Mouse (Mus musculus): ENCODE results near the gene Xiap. TPM values are rescaled to one million over a fixed set of nuclear protein-coding genes. Genes with fewer than 3 reads are reported as not detected.

Gene Xiap
- total RNA-seq, 2 experiments from 2014 or later, result 36.6 to 39.9 TPM

GRCm38 (mm10) chrX:42068201-42068874 lies 8.9 kb downstream of the Xiap start:
- intact Hi-C loops (cut with DNase I), result loop anchor here (5.0 kb wide), 2 partner anchors 36 to 79 kb away; partner anchors contain the start of gene Stag2
- DNase-seq, result peak; percentile 81 to 83

GRCm38 (mm10) chrX:42068875-42069257 lies 9.4 kb downstream of the Xiap start:
- intact Hi-C loops (cut with DNase I), result loop anchor here (5.0 kb wide), 2 partner anchors 37 to 78 kb away; partner anchors contain the start of gene Stag2
- no peak for DNase-seq

- intact Hi-C loops (cut with DNase I), result no loop called here
- no peak for DNase-seq
These were observed 28.3 kb downstream of the Xiap start for GRCm38 (mm10) chrX:42087731-42088130.

- DNase-seq, result no peak
- intact Hi-C loops (cut with DNase I), result no loop called here
These were observed 28.7 kb downstream of the Xiap start for GRCm38 (mm10) chrX:42088136-42088535.

- intact Hi-C loops (cut with DNase I), result no loop called here
- no peak for DNase-seq
These were observed 47.7 kb downstream of the Xiap start for GRCm38 (mm10) chrX:42107137-42107536.

GRCm38 (mm10) chrX:42110585-42110984 lies 51.1 kb downstream of the Xiap start:
- intact Hi-C loops (cut with DNase I), result no loop called here
- no peak for DNase-seq

- DNase-seq, result no peak
- intact Hi-C loops (cut with DNase I), result no loop called here
These were observed 60.1 kb downstream of the Xiap start for GRCm38 (mm10) chrX:42119442-42120048.

GRCm38 (mm10) chrX:42124963-42125697 lies 65.7 kb downstream of the Xiap start:
- no peak for DNase-seq
- intact Hi-C loops (cut with DNase I), result no loop called here

GRCm38 (mm10) chrX:42139882-42140281 lies 80.4 kb downstream of the Xiap start:
- DNase-seq, result no peak
- intact Hi-C loops (cut with DNase I), result no loop called here

GRCm38 (mm10) chrX:42142620-42143019 lies 83.1 kb downstream of the Xiap start:
- no peak for DNase-seq

GRCm38 (mm10) chrX:42143991-42144390 lies 84.5 kb downstream of the Xiap start:
- intact Hi-C loops (cut with DNase I), result no loop called here
- no peak for DNase-seq

More at GRCm38 (mm10) chrX:42142620-42143019, 83.1 kb downstream of the Xiap start:
- intact Hi-C loops (cut with DNase I), result no loop called here

GRCm38 (mm10) chrX:42148016-42148451 lies 88.6 kb downstream of the Xiap start:
- DNase-seq, result peak; percentile 13 to 18
- intact Hi-C loops (cut with DNase I), result loop anchor here (5.0 kb wide), 2 partner anchors 81 to 116 kb away; no protein-coding TSS in a partner anchor

GRCm38 (mm10) chrX:42148788-42149556 lies 89.5 kb downstream of the Xiap start, which contains the start of gene Stag2:
TSS of gene Stag2 (plus strand) at chrX:42149317.
- peak; percentile 90 to 91 for DNase-seq
- intact Hi-C loops (cut with DNase I), result loop anchor here (5.0 kb wide), 2 partner anchors 82 to 117 kb away; no protein-coding TSS in a partner anchor

- DNase-seq, result peak; percentile 67 to 74
- intact Hi-C loops (cut with DNase I), result loop anchor here (5.0 kb wide), 3 partner anchors 43 to 117 kb away; no protein-coding TSS in a partner anchor
These were observed 90.3 kb downstream of the Xiap start for GRCm38 (mm10) chrX:42149557-42150345.

GRCm38 (mm10) chrX:42150346-42151023 lies 91.0 kb downstream of the Xiap start:
- intact Hi-C loops (cut with DNase I), result loop anchor here (5.0 kb wide), 1 partner anchor 42 kb away; no protein-coding TSS in a partner anchor
- peak; percentile 72 to 79 for DNase-seq

- intact Hi-C loops (cut with DNase I), result loop anchor here (5.0 kb wide), 1 partner anchor 41 kb away; no protein-coding TSS in a partner anchor
- DNase-seq, result peak in 1 of 2 experiments; percentile 14
These were observed 91.7 kb downstream of the Xiap start for GRCm38 (mm10) chrX:42151024-42151754.

- intact Hi-C loops (cut with DNase I), result loop anchor here (5.0 kb wide), 1 partner anchor 40 kb away; no protein-coding TSS in a partner anchor
- DNase-seq, result peak; percentile 79 to 81
These were observed 92.5 kb downstream of the Xiap start for GRCm38 (mm10) chrX:42151903-42152369.

- intact Hi-C loops (cut with DNase I), result loop anchor here (5.0 kb wide), 1 partner anchor 39 kb away; no protein-coding TSS in a partner anchor
- DNase-seq, result no peak
These were observed 93.6 kb downstream of the Xiap start for GRCm38 (mm10) chrX:42153056-42153455.

Data from heart, postnatal 14 days (tissue).